Mouse (Mus musculus) heart, postnatal 36 days (tissue): ENCODE measurements at regions not wholly inside any gene's neighbourhood (a gene's known extent, or its start where the extent isn't known, plus 50 kb on each side); places are given as distances from the start of the nearest gene placed in this dataset.

ENCODE experiments used
- DNase-seq, 2 experiments: peaks; one replicate each; pipeline ENCODE4 v3.0.0; 2021 to 2022
- intact Hi-C: fragments of 180-260 bp; cut with DNase I; formaldehyde crosslinking; loops from one replicate; pipeline ENCODE4 v1.15.1; 2025

DNA sequence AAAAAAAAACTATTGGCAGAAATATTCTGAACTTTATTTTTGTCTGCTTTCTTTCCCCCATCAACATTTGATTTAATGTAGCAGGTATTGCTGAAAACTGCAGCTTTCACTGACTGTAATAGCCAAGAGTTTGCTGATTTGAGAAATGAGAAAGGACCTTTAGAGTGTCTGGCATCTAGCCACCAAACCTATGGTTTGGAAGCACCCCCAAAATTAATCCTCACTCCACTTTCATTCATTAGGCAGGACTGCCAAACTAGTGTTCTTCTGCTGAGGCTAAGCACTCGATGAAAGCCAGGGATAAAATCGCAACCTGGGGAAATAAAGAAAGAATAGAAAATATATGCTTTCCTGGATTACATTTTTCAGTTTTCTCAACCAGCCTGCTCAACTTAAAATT, 320.4 kb downstream of the Atp6ap1l start:
- intact Hi-C loops: no loop called here
- no peak for DNase-seq

- intact Hi-C loops: no loop called here
- DNase-seq: no peak
These were observed 329.8 kb downstream of the Atp6ap1l start for GRCm38 (mm10) chr13:90575371-90575770.

- intact Hi-C loops: no loop called here
- DNase-seq: no peak
These were observed 332.6 kb downstream of the Atp6ap1l start for GRCm38 (mm10) chr13:90572580-90572979.

GRCm38 (mm10) chr13:90563183-90563840, 341.8 kb downstream of the Atp6ap1l start:
- intact Hi-C loops: no loop called here

GRCm38 (mm10) chr13:90560095-90560494, 345.1 kb downstream of the Atp6ap1l start:
- intact Hi-C loops: no loop called here
- no peak for DNase-seq

More at GRCm38 (mm10) chr13:90563183-90563840, 341.8 kb downstream of the Atp6ap1l start:
- DNase-seq: no peak

DNA sequence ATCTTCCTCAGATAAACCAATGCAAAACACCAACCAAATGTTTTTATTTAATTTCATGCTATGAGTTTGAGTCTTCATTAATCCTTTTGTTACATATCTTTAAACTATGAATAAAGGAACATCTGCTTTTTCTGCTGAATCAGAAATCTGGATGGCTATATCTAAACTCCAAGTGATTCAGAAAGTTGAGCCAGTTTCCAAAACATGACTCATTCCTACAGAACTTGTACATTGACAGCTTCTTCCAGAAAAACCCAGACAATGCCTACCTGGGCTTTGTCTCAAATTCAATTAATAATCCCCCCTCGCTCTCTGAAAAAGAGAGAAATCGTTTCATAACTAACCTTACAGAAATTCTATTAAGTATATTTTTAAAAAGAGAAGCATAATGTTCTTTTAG, 345.7 kb downstream of the Atp6ap1l start:
- intact Hi-C loops: no loop called here
- no peak for DNase-seq

DNA sequence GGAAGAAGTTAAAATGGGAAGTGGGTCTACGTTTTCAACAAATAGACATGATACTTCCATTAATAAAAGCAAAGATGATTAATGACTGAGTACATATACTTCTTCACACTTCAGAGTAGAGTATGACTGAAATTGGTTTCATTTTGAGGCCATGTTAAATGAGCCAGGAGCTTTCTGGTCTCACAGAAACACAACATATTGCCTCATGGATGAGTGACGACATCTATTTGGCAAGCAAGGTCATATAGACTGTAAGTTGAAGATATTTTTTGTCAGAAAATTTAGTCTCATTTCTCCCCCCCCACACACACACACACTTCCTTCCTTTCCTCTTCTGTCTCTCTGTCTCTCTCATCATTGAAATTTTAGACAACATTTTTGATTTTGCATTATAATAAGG, 354.0 kb downstream of the Atp6ap1l start:
- intact Hi-C loops: no loop called here
- DNase-seq: no peak

DNA sequence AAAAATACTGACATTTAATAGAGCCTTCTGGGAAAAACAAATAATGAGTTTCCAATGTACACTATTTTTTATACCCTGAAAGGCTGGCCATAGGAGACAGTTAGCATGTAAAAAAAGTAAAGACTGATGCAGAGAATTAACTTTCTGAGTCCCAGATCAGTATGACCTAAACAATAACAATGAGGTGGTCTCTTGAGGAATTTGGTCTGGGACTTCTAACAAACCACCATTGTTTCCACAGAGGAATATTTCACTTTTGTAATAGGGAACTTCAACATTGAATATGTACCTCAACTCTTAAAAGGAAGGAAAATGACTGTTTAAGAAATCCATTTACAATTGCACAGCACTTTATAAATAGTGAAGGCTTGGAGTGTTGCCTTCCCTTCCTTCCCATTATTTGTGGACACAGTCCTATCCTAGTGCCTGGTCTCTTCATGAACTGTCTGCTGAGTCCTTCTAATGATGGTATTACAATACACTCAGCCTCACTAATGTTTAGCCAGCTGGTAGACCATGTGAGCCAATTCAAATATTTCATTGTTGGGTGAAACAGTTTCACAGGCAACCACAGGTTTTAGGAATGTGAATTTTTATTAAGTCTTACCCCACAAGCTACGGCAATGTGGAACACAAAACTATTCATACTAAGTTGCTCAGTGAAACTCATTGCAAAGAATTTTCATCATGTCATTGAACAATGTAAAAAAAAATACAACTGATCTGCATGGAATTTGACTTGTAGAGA, 358.7 kb downstream of the Atp6ap1l start:
- intact Hi-C loops: no loop called here

DNA sequence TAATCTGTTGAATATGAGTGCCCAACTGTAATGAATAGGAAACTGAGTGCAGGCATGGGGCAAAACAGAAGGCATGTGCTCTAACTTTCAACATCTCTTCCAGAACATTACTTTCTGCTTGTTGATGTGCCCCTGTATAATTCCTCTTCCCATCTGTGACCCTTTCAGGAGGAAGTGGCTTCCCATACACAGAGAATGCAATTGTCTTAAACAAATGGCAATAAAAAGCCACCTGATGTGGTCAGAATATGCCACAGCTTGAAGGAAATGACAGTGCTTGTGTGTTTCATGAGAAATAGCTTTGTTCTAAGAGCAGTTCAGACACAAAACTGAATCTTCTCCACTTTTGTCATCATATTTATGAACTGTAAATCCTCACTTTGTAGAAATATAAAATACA, 359.3 kb downstream of the Atp6ap1l start:
- intact Hi-C loops: no loop called here
- DNase-seq: no peak

More for the DNA sequence above, 358.7 kb downstream of the Atp6ap1l start:
- no peak for DNase-seq

GRCm38 (mm10) chr13:90537525-90537924, 367.6 kb downstream of the Atp6ap1l start:
- DNase-seq: no peak
- intact Hi-C loops: no loop called here

- intact Hi-C loops: no loop called here
- DNase-seq: no peak
These were observed 378.2 kb downstream of the Atp6ap1l start for GRCm38 (mm10) chr13:90526998-90527397.

GRCm38 (mm10) chr13:90525801-90526200, 379.4 kb downstream of the Atp6ap1l start:
- no peak for DNase-seq
- intact Hi-C loops: no loop called here

- intact Hi-C loops: no loop called here
- DNase-seq: no peak
These were observed 383.4 kb downstream of the Atp6ap1l start for GRCm38 (mm10) chr13:90521758-90522245.

GRCm38 (mm10) chr13:90520992-90521757, 384.0 kb downstream of the Atp6ap1l start:
- intact Hi-C loops: no loop called here
- DNase-seq: no peak

- intact Hi-C loops: loop anchor here (5.0 kb wide), 2 partner anchors 429 to 739 kb away; partner anchors contain the start of genes Tmem167 and Xrcc4
These were observed 389.2 kb downstream of the Atp6ap1l start for GRCm38 (mm10) chr13:90515773-90516503.

GRCm38 (mm10) chr13:90513867-90514266, 391.3 kb downstream of the Atp6ap1l start:
- intact Hi-C loops: no loop called here

More at GRCm38 (mm10) chr13:90515773-90516503, 389.2 kb downstream of the Atp6ap1l start:
- peak; percentile 82 to 83 for DNase-seq

GRCm38 (mm10) chr13:90512786-90513401, 392.3 kb downstream of the Atp6ap1l start:
- intact Hi-C loops: no loop called here
- DNase-seq: no peak

More at GRCm38 (mm10) chr13:90513867-90514266, 391.3 kb downstream of the Atp6ap1l start:
- no peak for DNase-seq

- no peak for DNase-seq
- intact Hi-C loops: no loop called here
These were observed 394.7 kb downstream of the Atp6ap1l start for GRCm38 (mm10) chr13:90510479-90510878.

- intact Hi-C loops: no loop called here
- DNase-seq: no peak
These were observed 402.0 kb downstream of the Atp6ap1l start for GRCm38 (mm10) chr13:90503188-90503587.

DNA sequence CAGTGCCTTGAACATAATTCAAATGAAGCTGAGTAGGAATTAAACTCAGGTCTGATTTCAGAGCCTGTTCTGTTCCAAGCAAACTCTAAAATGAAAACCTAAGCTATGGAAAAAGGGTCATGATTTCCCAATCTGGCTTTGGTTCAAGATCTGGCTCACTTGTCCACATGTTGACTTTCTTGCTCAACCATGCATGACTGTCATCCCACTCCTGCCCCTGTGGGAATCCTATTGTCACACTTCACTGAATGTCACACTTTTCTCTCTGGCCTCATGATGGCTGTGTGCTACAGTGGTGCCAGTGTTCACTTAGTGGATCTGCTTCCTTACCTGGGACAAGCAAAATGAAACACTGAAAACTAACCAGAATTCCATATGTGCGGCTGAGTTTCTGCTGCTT, 403.0 kb downstream of the Atp6ap1l start:
- intact Hi-C loops: no loop called here
- DNase-seq: no peak
